Mouse (Mus musculus) mouse embryonic stem cell (cell line): ENCODE measurements around the gene Vmn1r70.

ENCODE experiments used
- in situ Hi-C, 2 experiments: fragments of 300-500 bp; cut with MboI; formaldehyde crosslinking; loops; 1 replicate in 1 of 2; 3 replicates in 1 of 2; pipeline ENCODE4 v1.14.3; 2019 to 2020; ENCODE audit warnings: low sequenced_read_pairs in 2 of 2, low pct_unique_long_range_greater_than_20kb in 1 of 2, mixed read lengths in 1 of 2; ENCODE audit not compliant: unreplicated experiment in 1 of 2

Vmn1r70 gene

GRCm38 (mm10) chr7:10631232-10631631 lies at the start of gene Vmn1r70:
TSS of gene Vmn1r70 (plus strand) at chr7:10631532.
- in situ Hi-C loops: loop anchor here in 1 of 2 experiments (25.0 kb wide), 1 partner anchor 106 kb away; no protein-coding TSS in a partner anchor

GRCm38 (mm10) chr7:10613559-10613958 lies 17.8 kb upstream of the Vmn1r70 start, which contains the start of gene Vmn1r69:
TSS of gene Vmn1r69 (minus strand) at chr7:10613659.
- in situ Hi-C loops: no loop called here
